Comparison of ENCODE assay signal across 12 mouse cellular contexts in genomic region chr8:122954090-122954799, GRCm38 (mm10).
DNase-seq lines count a peak whose midpoint lies in the region; ATAC-seq and TF ChIP-seq lines count a peak whose summit lies in the region.
"Had no signal": no experiment of that assay in that cellular context is flagged by ENCODE, and none has a peak within 500 bp of the region (broad histone marks: within the 10 kb centered on the region; RNA-seq: fewer than 3 reads in every experiment).

No protein-coding gene starts in this region.

- TF ChIP-seq RAD21 in CH12.LX (IDR thresholded peaks at IDR 0.05; ENCODE audit: low read depth, low read length) = no peak

- no peaks in the 10 kb centered on the region for H3K9me3 ChIP-seq in CH12.LX (replicated peaks; ENCODE audit: low read length)
- H3K9me3 ChIP-seq: heart, embryonic 15.5 days had no signal

- TF ChIP-seq EP300 in CH12.LX (IDR thresholded peaks at IDR 0.05; ENCODE audit: low read length) = no peak

- no peaks in the 10 kb centered on the region for H3K27me3 ChIP-seq in CH12.LX (replicated peaks)
- H3K27me3 ChIP-seq: heart, embryonic 15.5 days had no signal

- no peak overlapping the region for H3K4me3 ChIP-seq in layer of hippocampus, adult 2 months
- no peak overlapping the region for H3K4me3 ChIP-seq in CH12.LX (replicated peaks in 1 of 3; ENCODE audit: low read depth in 2 of 3, low read length in 2 of 3, poor library complexity in 1 of 3)
- H3K4me3 ChIP-seq: heart, embryonic 15.5 days had no signal

- TF ChIP-seq CTCF in layer of hippocampus, adult 2 months (conservative IDR thresholded peaks at IDR 0.05) = no peak
- no peak for TF ChIP-seq CTCF in CH12.LX (conservative IDR thresholded peaks at IDR 0.05 in 1 of 2, IDR thresholded peaks at IDR 0.05 in 1 of 2; ENCODE audit: low read depth in 2 of 2, low read length in 2 of 2)

- H3K79me2 ChIP-seq in CH12.LX (replicated peaks; ENCODE audit: control insufficient read depth, extremely low read depth, insufficient read depth, poor library complexity, severe bottlenecking) = peaks cover 82% of the 10 kb centered on the region

- in situ Hi-C loops in CH12.LX (cut with MboI; ENCODE audit: low pct_ligation_motif_present, low pct_unique_long_range_greater_than_20kb, low sequenced_read_pairs) = no loop called here

- H3K9ac ChIP-seq in CH12.LX (ENCODE audit: insufficient read depth, low read depth) = no peak overlapping the region
- H3K9ac ChIP-seq: heart, embryonic 15.5 days; hindbrain, embryonic 14.5 days; liver, embryonic 14.5 days had no signal

- no peak for TF ChIP-seq POLR2A in CH12.LX (IDR thresholded peaks at IDR 0.05; ENCODE audit: low read depth, low read length)

- dilution Hi-C loops in CH12.LX (cut with MboI; ENCODE audit: extremely low pct_ligation_motif_present, extremely low pct_unique_long_range_greater_than_20kb, low sequenced_read_pairs) = no loop called here

- peak overlapping the region; percentile 21; the same call in 1 of the 2 replicates for H3K27ac ChIP-seq in layer of hippocampus, adult 2 months
- no peak overlapping the region for H3K27ac ChIP-seq in CH12.LX (ENCODE audit: insufficient read depth, low read depth)
- H3K27ac ChIP-seq: heart, embryonic 15.5 days; hindbrain, embryonic 14.5 days; liver, embryonic 14.5 days had no signal

- H3K4me1 ChIP-seq in CH12.LX (ENCODE audit: control insufficient read depth in 1 of 2, insufficient read depth in 2 of 2) = peaks cover 19 to 84% of the 10 kb centered on the region in 2 experiments

- DNase-seq in layer of hippocampus, adult 2 months (ENCODE audit: low spot score in 2 of 2) = no peak
- DNase-seq in layer of hippocampus, postnatal 14 days (ENCODE audit: low spot score in 2 of 2) = no peak
- DNase-seq in CH12.LX (ENCODE audit: extremely low read depth) = no peak
- DNase-seq in telencephalon, adult 2 months (ENCODE audit: low read depth, low spot score) = peak; percentile 50
- DNase-seq in cerebellum, postnatal 25 days = no peak
- DNase-seq in heart, adult 9 months (ENCODE audit: low spot score in 2 of 2) = no peak
- DNase-seq in lung, postnatal 4 days = no peak
- DNase-seq: gastrocnemius, postnatal 14 days had no signal

- H3K4me2 ChIP-seq in CH12.LX (ENCODE audit: insufficient read depth, low read depth, poor library complexity, severe bottlenecking) = no peak overlapping the region
- H3K4me2 ChIP-seq: heart, embryonic 15.5 days; hindbrain, embryonic 14.5 days had no signal

- H3K36me3 ChIP-seq in CH12.LX (replicated peaks in 1 of 2; ENCODE audit: control insufficient read depth in 1 of 2, insufficient read depth in 1 of 2, low read length in 1 of 2) = peaks cover 8 to 74% of the 10 kb centered on the region in 2 experiments
- H3K36me3 ChIP-seq: heart, embryonic 15.5 days had no signal

- ATAC-seq in inflammation-experienced regulatory T-cells, adult 6 months = peak; percentile 86

TF ChIP-seq in CH12.LX, 34 proteins besides CTCF, POLR2A, EP300 and RAD21:
- no peak for TF ChIP-seq UBTF (IDR thresholded peaks at IDR 0.05; ENCODE audit: low read depth, low read length)
- TF ChIP-seq MAX (IDR thresholded peaks at IDR 0.05; ENCODE audit: low read length) = no peak
- TF ChIP-seq MAZ (IDR thresholded peaks at IDR 0.05; ENCODE audit: low read depth, low read length) = no peak
- TF ChIP-seq RCOR1 (conservative IDR thresholded peaks at IDR 0.05; ENCODE audit: low read depth, low read length) = no peak
- peak; percentile 33; the same call in 1 of the 2 replicates for TF ChIP-seq ELF1 (IDR thresholded peaks at IDR 0.05; ENCODE audit: low read depth, low read length)
